Mouse (Mus musculus) midbrain, embryonic 12.5 days (tissue): Measurements from ENCODE around the gene Zap70. TPM values are rescaled to one million over a fixed set of nuclear protein-coding genes. Genes with fewer than 3 reads are reported as not detected.

ENCODE experiments used
- ATAC-seq: fragments of 200-750 bp; cut with Nextera tagmentation; 2 replicates; pipeline ENCODE4 v1.8.0; 2017; ENCODE audit warnings: low read depth, moderate TSS enrichment, moderate library complexity; ENCODE audit not compliant: low FRiP score
- H3K27ac ChIP-seq: fragments of 300-500 bp; sonication (generic); replicated peaks from 2 replicates; pipeline ENCODE4 v1.5.1; 2016; ENCODE audit warnings: mild to moderate bottlenecking
- H3K27me3 ChIP-seq: fragments of 300-500 bp; sonication (generic); 2 replicates; pipeline ENCODE4 v1.6.1; 2016; ENCODE audit warnings: mild to moderate bottlenecking
- H3K36me3 ChIP-seq: fragments of 300-500 bp; sonication (generic); 2 replicates; pipeline ENCODE4 v1.6.1; 2016
- H3K4me1 ChIP-seq: fragments of 300-500 bp; sonication (generic); 2 replicates; pipeline ENCODE4 v1.6.1; 2016
- H3K4me2 ChIP-seq: fragments of 300-500 bp; sonication (generic); replicated peaks from 2 replicates; pipeline ENCODE4 v1.6.1; 2016; ENCODE audit warnings: mild to moderate bottlenecking, moderate library complexity
- H3K4me3 ChIP-seq: fragments of 300-500 bp; sonication (generic); 2 replicates; pipeline ENCODE4 v1.5.1; 2016; ENCODE audit warnings: mild to moderate bottlenecking
- H3K9ac ChIP-seq: fragments of 300-500 bp; sonication (generic); replicated peaks from 2 replicates; pipeline ENCODE4 v1.6.1; 2016; ENCODE audit warnings: mild to moderate bottlenecking, moderate library complexity
- H3K9me3 ChIP-seq: fragments of 300-500 bp; sonication (generic); 2 replicates; pipeline ENCODE4 v1.6.1; 2016; ENCODE audit warnings: mild to moderate bottlenecking
- WGBS: fragments of 180-500 bp; shearing (Covaris S2); methylation state at CpG from one replicate; pipeline ENCODE4 v1.1.7; 2016; 5-methylcytosine and 5-hydroxymethylcytosine counted together
- polyA plus RNA-seq: library from polyadenylated mRNA; unstranded; fragments of >200 nt; fragmentation: Nextera tagmentation; extraction: Ambion mirVana; gene quantifications from 2 replicates; pipeline ENCODE4 v1.2.1, GENCODE M21; 2016

The Zap70 gene
- polyA plus RNA-seq, 1 experiment from 2014 or later, result 0.26 TPM

- WGBS, result 83% methylated on average over 6 of the region's 6 CpGs
- no peak overlapping the region for H3K4me2 ChIP-seq
- ATAC-seq, result no peak
- no peak overlapping the region for H3K9ac ChIP-seq
- H3K27ac ChIP-seq, result no peak overlapping the region
- H3K27me3 ChIP-seq, result no peaks in the 10 kb centered on the region
- H3K4me1 ChIP-seq, result no peaks in the 10 kb centered on the region
- H3K4me3 ChIP-seq, result no peak overlapping the region
- no peaks in the 10 kb centered on the region for H3K36me3 ChIP-seq
- no peaks in the 10 kb centered on the region for H3K9me3 ChIP-seq
Measured at GRCm38 (mm10) chr1:36753932-36754675, 7.5 kb upstream of the Zap70 start.

GRCm38 (mm10) chr1:36758553-36758952, 3.0 kb upstream of the Zap70 start:
- no peak for ATAC-seq
- Histone ChIP-seq H3K4me1 (no peaks in the 10 kb centered on the region), H3K9ac (no peak overlapping the region), H3K36me3 (no peaks in the 10 kb centered on the region), H3K9me3 (no peaks in the 10 kb centered on the region), H3K4me3 (no peak overlapping the region), H3K4me2 (no peak overlapping the region), H3K27me3 (no peaks in the 10 kb centered on the region), H3K27ac (no peak overlapping the region)
- 86% methylated on average over 9 of the region's 9 CpGs for WGBS

GRCm38 (mm10) chr1:36759076-36759475, 2.5 kb upstream of the Zap70 start:
- H3K4me2 ChIP-seq, result no peak overlapping the region
- ATAC-seq, result no peak
- WGBS, result 90% methylated on average over 18 of the region's 18 CpGs
- H3K27ac ChIP-seq, result no peak overlapping the region
- H3K9me3 ChIP-seq, result no peaks in the 10 kb centered on the region
- no peaks in the 10 kb centered on the region for H3K4me1 ChIP-seq
- no peaks in the 10 kb centered on the region for H3K36me3 ChIP-seq
- no peak overlapping the region for H3K4me3 ChIP-seq
- H3K9ac ChIP-seq, result no peak overlapping the region
- H3K27me3 ChIP-seq, result no peaks in the 10 kb centered on the region

- Histone ChIP-seq H3K27me3 (no peaks in the 10 kb centered on the region), H3K4me3 (no peak overlapping the region), H3K9me3 (no peaks in the 10 kb centered on the region), H3K36me3 (no peaks in the 10 kb centered on the region), H3K27ac (no peak overlapping the region), H3K4me1 (no peaks in the 10 kb centered on the region), H3K4me2 (no peak overlapping the region), H3K9ac (no peak overlapping the region)
- 89% methylated on average over 9 of the region's 9 CpGs for WGBS
- ATAC-seq, result no peak
Measured at GRCm38 (mm10) chr1:36760401-36760800, 1.2 kb upstream of the Zap70 start.

- H3K4me3 ChIP-seq, result no peak overlapping the region
- H3K9me3 ChIP-seq, result no peaks in the 10 kb centered on the region
- WGBS, result 87% methylated on average over 8 of the region's 8 CpGs
- no peaks in the 10 kb centered on the region for H3K27me3 ChIP-seq
- no peak overlapping the region for H3K9ac ChIP-seq
- H3K36me3 ChIP-seq, result no peaks in the 10 kb centered on the region
- H3K4me2 ChIP-seq, result no peak overlapping the region
- ATAC-seq, result no peak
- H3K4me1 ChIP-seq, result no peaks in the 10 kb centered on the region
- H3K27ac ChIP-seq, result no peak overlapping the region
Measured at GRCm38 (mm10) chr1:36761061-36761460, 537 bp upstream of the Zap70 start.

GRCm38 (mm10) chr1:36766431-36767205, 5.0 kb downstream of the Zap70 start:
- H3K27me3 ChIP-seq, result peaks cover 13% of the 10 kb centered on the region
- no peaks in the 10 kb centered on the region for H3K9me3 ChIP-seq
- ATAC-seq, result no peak
- WGBS, result 67% methylated on average over 4 of the region's 4 CpGs
- H3K4me3 ChIP-seq, result no peak overlapping the region
- no peaks in the 10 kb centered on the region for H3K4me1 ChIP-seq
- no peaks in the 10 kb centered on the region for H3K36me3 ChIP-seq
- H3K4me2 ChIP-seq, result no peak overlapping the region
- no peak overlapping the region for H3K27ac ChIP-seq
- no peak overlapping the region for H3K9ac ChIP-seq

- peaks cover 17% of the 10 kb centered on the region for H3K27me3 ChIP-seq
- no peak overlapping the region for H3K9ac ChIP-seq
- no peaks in the 10 kb centered on the region for H3K9me3 ChIP-seq
- no peak overlapping the region for H3K27ac ChIP-seq
- H3K4me2 ChIP-seq, result no peak overlapping the region
- H3K4me3 ChIP-seq, result no peak overlapping the region
- WGBS, result 66% methylated on average over 10 of the region's 10 CpGs
- H3K4me1 ChIP-seq, result no peaks in the 10 kb centered on the region
- ATAC-seq, result no peak
- H3K36me3 ChIP-seq, result no peaks in the 10 kb centered on the region
Measured at GRCm38 (mm10) chr1:36767321-36767720, 5.7 kb downstream of the Zap70 start.

GRCm38 (mm10) chr1:36768786-36769185, 7.2 kb downstream of the Zap70 start:
- H3K4me1 ChIP-seq, result no peaks in the 10 kb centered on the region
- H3K9me3 ChIP-seq, result no peaks in the 10 kb centered on the region
- no peak overlapping the region for H3K27ac ChIP-seq
- no peak overlapping the region for H3K4me2 ChIP-seq
- H3K36me3 ChIP-seq, result no peaks in the 10 kb centered on the region
- 78% methylated on average over 5 of the region's 5 CpGs for WGBS
- H3K9ac ChIP-seq, result no peak overlapping the region
- peaks cover 17% of the 10 kb centered on the region for H3K27me3 ChIP-seq
- ATAC-seq, result no peak
- H3K4me3 ChIP-seq, result no peak overlapping the region

GRCm38 (mm10) chr1:36769951-36770350, 8.4 kb downstream of the Zap70 start:
- Histone ChIP-seq H3K36me3 (no peaks in the 10 kb centered on the region), H3K27ac (no peak overlapping the region), H3K27me3 (peaks cover 17% of the 10 kb centered on the region), H3K4me2 (no peak overlapping the region), H3K4me1 (no peaks in the 10 kb centered on the region), H3K4me3 (no peak overlapping the region), H3K9ac (no peak overlapping the region), H3K9me3 (no peaks in the 10 kb centered on the region)
- ATAC-seq, result no peak
- WGBS, result 88% methylated on average over 1 of the region's 1 CpGs

GRCm38 (mm10) chr1:36770998-36771397, 9.4 kb downstream of the Zap70 start:
- Histone ChIP-seq H3K27ac (no peak overlapping the region), H3K36me3 (no peaks in the 10 kb centered on the region), H3K9ac (no peak overlapping the region), H3K9me3 (no peaks in the 10 kb centered on the region), H3K4me2 (peak overlapping the region; percentile 41), H3K27me3 (peaks cover 17% of the 10 kb centered on the region), H3K4me1 (no peaks in the 10 kb centered on the region), H3K4me3 (peak overlapping the region; percentile 30)
- ATAC-seq, result no peak
- WGBS, result 12% methylated on average over 27 of the region's 27 CpGs

GRCm38 (mm10) chr1:36772198-36772934, 10.8 kb downstream of the Zap70 start:
- H3K4me1 ChIP-seq, result no peaks in the 10 kb centered on the region
- no peaks in the 10 kb centered on the region for H3K9me3 ChIP-seq
- H3K36me3 ChIP-seq, result no peaks in the 10 kb centered on the region
- H3K27ac ChIP-seq, result no peak overlapping the region
- peaks cover 17% of the 10 kb centered on the region for H3K27me3 ChIP-seq
- H3K4me2 ChIP-seq, result no peak overlapping the region
- ATAC-seq, result no peak
- no peak overlapping the region for H3K9ac ChIP-seq
- H3K4me3 ChIP-seq, result no peak overlapping the region
- WGBS, result 89% methylated on average over 9 of the region's 9 CpGs

- Histone ChIP-seq H3K4me2 (no peak overlapping the region), H3K4me1 (peaks cover 10% of the 10 kb centered on the region; the same call in 1 of the 2 replicates), H3K4me3 (no peak overlapping the region), H3K9ac (no peak overlapping the region), H3K36me3 (no peaks in the 10 kb centered on the region), H3K27me3 (no peaks in the 10 kb centered on the region; the same call in 1 of the 2 replicates), H3K9me3 (no peaks in the 10 kb centered on the region), H3K27ac (no peak overlapping the region)
- ATAC-seq, result no peak
- WGBS, result 91% methylated on average over 13 of the region's 13 CpGs
Measured at GRCm38 (mm10) chr1:36780793-36781192, 19.2 kb downstream of the Zap70 start.
